Mouse (Mus musculus) embryonic facial prominence, embryonic 11.5 days (tissue): ENCODE results near the gene Klf9. TPM values are rescaled to one million over a fixed set of nuclear protein-coding genes. Genes with fewer than 3 reads are reported as not detected.

Source experiments
- ATAC-seq: fragments of 200-750 bp; cut with Nextera tagmentation; replicated peaks from 2 replicates; pipeline ENCODE4 v1.8.0; 2017; ENCODE audit warnings: low read depth; ENCODE audit not compliant: insufficient number of reproducible peaks, low FRiP score, low TSS enrichment
- DNase-seq: peaks from one replicate; pipeline ENCODE4 v3.0.0-alpha.2; 2015; ENCODE audit warnings: low spot score
- H3K27ac ChIP-seq: fragments of 300-500 bp; sonication (generic); replicated peaks from 2 replicates; pipeline ENCODE4 v1.5.1; 2014; ENCODE audit warnings: mild to moderate bottlenecking, low read depth, low read length, control low read depth
- H3K27me3 ChIP-seq: fragments of 300-500 bp; sonication (generic); 2 replicates; pipeline ENCODE4 v1.6.1; 2014; ENCODE audit warnings: mild to moderate bottlenecking, low read length, moderate library complexity, mixed read lengths; ENCODE audit not compliant: control insufficient read depth, insufficient read depth
- H3K36me3 ChIP-seq: fragments of 300-500 bp; sonication (generic); replicated peaks from 2 replicates; pipeline ENCODE4 v1.6.1; 2014; ENCODE audit warnings: low read depth, mild to moderate bottlenecking, low read length, moderate library complexity, mixed read lengths; ENCODE audit not compliant: control insufficient read depth, insufficient read depth
- H3K4me1 ChIP-seq: fragments of 300-500 bp; sonication (generic); 2 replicates; pipeline ENCODE4 v1.6.1; 2014; ENCODE audit warnings: low read length, mixed read lengths; ENCODE audit not compliant: control insufficient read depth, insufficient read depth
- H3K4me2 ChIP-seq: fragments of 300-500 bp; sonication (generic); 2 replicates; pipeline ENCODE4 v1.6.1; 2014; ENCODE audit warnings: low read depth, mild to moderate bottlenecking, control low read depth, low read length, moderate library complexity
- H3K4me3 ChIP-seq: fragments of 300-500 bp; sonication (generic); 2 replicates; pipeline ENCODE4 v1.5.1; 2014; ENCODE audit warnings: low read depth, low read length, control low read depth
- H3K9ac ChIP-seq: fragments of 300-500 bp; sonication (generic); replicated peaks from 2 replicates; pipeline ENCODE4 v1.6.1; 2014; ENCODE audit warnings: mild to moderate bottlenecking, control low read depth, low read length
- H3K9me3 ChIP-seq: fragments of 300-500 bp; sonication (generic); replicated peaks from 2 replicates; pipeline ENCODE4 v1.6.1; 2016; ENCODE audit warnings: mild to moderate bottlenecking, low read length, inconsistent platforms, mixed read lengths; ENCODE audit not compliant: control insufficient read depth
- WGBS: fragments of 180-500 bp; shearing (Covaris S2); extraction: QIAGEN DNeasy Blood & Tissue Kit; methylation state at CpG from one replicate; pipeline ENCODE4 v1.1.7; 2014; 5-methylcytosine and 5-hydroxymethylcytosine counted together
- polyA plus RNA-seq: library from polyadenylated mRNA; unstranded; fragments of >200 nt; fragmentation: Nextera tagmentation; extraction: Ambion mirVana; gene quantifications from 2 replicates; pipeline ENCODE4 v1.2.1, GENCODE M21; 2014

Gene Klf9
- 0.81 and 1.0 TPM in 2 replicates for polyA plus RNA-seq

GRCm38 (mm10) chr19:23140689-23141317, at the start of gene Klf9:
TSS of gene Klf9 (plus strand) at chr19:23141226.
- H3K27me3 ChIP-seq = peaks cover 25% of the 10 kb centered on the region
- ATAC-seq = peak; percentile 96
- WGBS = under 1% methylated on average over 52 of the region's 52 CpGs

GRCm38 (mm10) chr19:23091586-23091985, 49.4 kb upstream of the Klf9 start:
- DNase-seq (no peak), ATAC-seq (no peak)
- no peak overlapping the region for H3K4me2 ChIP-seq
- 82% methylated on average over 4 of the region's 4 CpGs for WGBS
- no peaks in the 10 kb centered on the region for H3K4me1 ChIP-seq
- no peaks in the 10 kb centered on the region for H3K9me3 ChIP-seq
- no peaks in the 10 kb centered on the region for H3K36me3 ChIP-seq
- H3K4me3 ChIP-seq = no peak overlapping the region
- no peaks in the 10 kb centered on the region for H3K27me3 ChIP-seq
- no peak overlapping the region for H3K9ac ChIP-seq
- H3K27ac ChIP-seq = no peak overlapping the region

More at GRCm38 (mm10) chr19:23140689-23141317, at the start of gene Klf9:
- Histone ChIP-seq H3K4me2 (peak within 1 kb of the TSS; percentile 98), H3K4me3 (peak within 1 kb of the TSS; percentile 53), H3K9me3 (no peaks in the 10 kb centered on the region), H3K4me1 (peaks cover 6% of the 10 kb centered on the region), H3K9ac (peak within 1 kb of the TSS; percentile 55), H3K27ac (no peak within 1 kb of the TSS), H3K36me3 (no peaks in the 10 kb centered on the region)
- peak; percentile 90 for DNase-seq

- Histone ChIP-seq H3K9ac (no peak overlapping the region), H3K36me3 (no peaks in the 10 kb centered on the region), H3K9me3 (no peaks in the 10 kb centered on the region), H3K27me3 (no peaks in the 10 kb centered on the region), H3K27ac (no peak overlapping the region), H3K4me3 (no peak overlapping the region), H3K4me2 (no peak overlapping the region), H3K4me1 (no peaks in the 10 kb centered on the region)
- WGBS = 85% methylated on average over 5 of the region's 5 CpGs
- DNase-seq = no peak
- ATAC-seq = no peak
Measured at GRCm38 (mm10) chr19:23093548-23093947, 47.5 kb upstream of the Klf9 start.

GRCm38 (mm10) chr19:23094906-23095305, 46.1 kb upstream of the Klf9 start:
- Histone ChIP-seq H3K4me3 (no peak overlapping the region), H3K9me3 (no peaks in the 10 kb centered on the region), H3K4me2 (no peak overlapping the region), H3K36me3 (no peaks in the 10 kb centered on the region), H3K9ac (no peak overlapping the region), H3K4me1 (no peaks in the 10 kb centered on the region), H3K27me3 (no peaks in the 10 kb centered on the region), H3K27ac (no peak overlapping the region)
- DNase-seq = no peak
- 59% methylated on average over 3 of the region's 3 CpGs for WGBS
- no peak for ATAC-seq

GRCm38 (mm10) chr19:23106859-23107258, 34.2 kb upstream of the Klf9 start:
- ATAC-seq (no peak), DNase-seq (no peak)
- Histone ChIP-seq H3K9ac (no peak overlapping the region), H3K4me2 (no peak overlapping the region), H3K4me1 (no peaks in the 10 kb centered on the region), H3K27ac (no peak overlapping the region), H3K4me3 (no peak overlapping the region), H3K27me3 (no peaks in the 10 kb centered on the region), H3K36me3 (no peaks in the 10 kb centered on the region), H3K9me3 (no peaks in the 10 kb centered on the region)
- WGBS = 95% methylated on average over 5 of the region's 5 CpGs

- Histone ChIP-seq H3K9ac (no peak overlapping the region), H3K27me3 (no peaks in the 10 kb centered on the region), H3K4me2 (no peak overlapping the region), H3K27ac (no peak overlapping the region), H3K4me3 (no peak overlapping the region), H3K36me3 (no peaks in the 10 kb centered on the region), H3K9me3 (no peaks in the 10 kb centered on the region), H3K4me1 (no peaks in the 10 kb centered on the region)
- 57% methylated on average over 2 of the region's 2 CpGs for WGBS
- DNase-seq (no peak), ATAC-seq (no peak)
Measured at GRCm38 (mm10) chr19:23107335-23107734, 33.7 kb upstream of the Klf9 start.

- no peak overlapping the region for H3K4me2 ChIP-seq
- no peak for DNase-seq
- H3K9me3 ChIP-seq = no peaks in the 10 kb centered on the region
- H3K4me1 ChIP-seq = no peaks in the 10 kb centered on the region
- H3K27ac ChIP-seq = no peak overlapping the region
- H3K9ac ChIP-seq = no peak overlapping the region
- 33% methylated on average over 10 of the region's 10 CpGs for WGBS
- no peak overlapping the region for H3K4me3 ChIP-seq
- H3K36me3 ChIP-seq = no peaks in the 10 kb centered on the region
- no peak for ATAC-seq
- H3K27me3 ChIP-seq = no peaks in the 10 kb centered on the region
Measured at GRCm38 (mm10) chr19:23121875-23122274, 19.2 kb upstream of the Klf9 start.

GRCm38 (mm10) chr19:23124023-23124550, 16.9 kb upstream of the Klf9 start:
- H3K4me2 ChIP-seq = no peak overlapping the region

More at GRCm38 (mm10) chr19:23124023-23124550, 16.9 kb upstream of the Klf9 start:
- DNase-seq = no peak
- Histone ChIP-seq H3K27me3 (no peaks in the 10 kb centered on the region), H3K9ac (no peak overlapping the region), H3K9me3 (no peaks in the 10 kb centered on the region), H3K27ac (no peak overlapping the region), H3K4me3 (no peak overlapping the region), H3K4me1 (no peaks in the 10 kb centered on the region), H3K36me3 (no peaks in the 10 kb centered on the region)
- no peak for ATAC-seq
- 74% methylated on average over 7 of the region's 7 CpGs for WGBS
